Mouse (Mus musculus): Measurements from ENCODE around the gene Zwilch. TPM values are rescaled to one million over a fixed set of nuclear protein-coding genes. Genes with fewer than 3 reads are reported as not detected.
"Not testable (repeated sequence)": the region's sequence is repeated elsewhere in the genome, so short reads cannot be mapped to it uniquely, and the experiment has no call there.

The Zwilch gene
- total and polyA plus RNA-seq, 2 experiments from 2014 or later = 3.5 to 4.0 TPM

DNA sequence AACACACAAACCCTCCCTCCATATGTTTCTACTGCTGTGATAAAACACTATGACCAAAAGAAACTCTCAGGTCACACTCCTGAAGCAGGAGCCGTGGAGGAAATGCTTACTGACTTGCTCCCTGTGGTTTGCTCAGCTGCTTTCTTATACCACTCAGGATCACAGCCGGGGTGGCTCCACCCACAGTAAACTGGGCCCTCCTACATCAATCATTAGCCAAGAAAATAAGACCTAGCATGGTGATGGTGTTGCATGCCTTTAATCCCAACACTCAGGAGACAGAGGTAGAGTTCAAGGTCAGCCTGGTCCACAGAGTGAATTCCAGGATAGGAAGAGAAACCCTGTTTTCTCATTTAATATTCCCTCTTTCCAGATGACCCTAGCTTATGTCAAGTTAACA, 27.0 kb upstream of the Zwilch start:
- Histone ChIP-seq H3K4me1 (ENCODE audit: insufficient read depth, low read length) (no peaks in the 10 kb centered on the region), H3K27me3 (ENCODE audit: insufficient read depth, low read length) (no peaks in the 10 kb centered on the region), H3K27ac (no peak overlapping the region), H3K36me3 (ENCODE audit: insufficient read depth, low read length) (peaks cover 4% of the 10 kb centered on the region; the same call in 1 of the 2 replicates), H3K9ac (replicated peaks; ENCODE audit: low read length) (no peak overlapping the region), H3K4me2 (ENCODE audit: low read depth, low read length) (no peak overlapping the region), H3K4me3 (ENCODE audit: low read length) (no peak overlapping the region), H3K9me3 (ENCODE audit: low read length) (no peaks in the 10 kb centered on the region)
- WGBS = 64% methylated on average over 2 of the region's 2 CpGs
- ATAC-seq (no peak), DNase-seq (ENCODE audit: low spot score) (no peak)
- no peak for TF ChIP-seq CTCF (IDR thresholded peaks at IDR 0.05; ENCODE audit: low read depth)

- not testable (repeated sequence) for H3K9me3 ChIP-seq (ENCODE audit: low read length)
Measured at GRCm38 (mm10) chr9:64198763-64199418, 26.0 kb upstream of the Zwilch start.

GRCm38 (mm10) chr9:64198068-64198762, 25.3 kb upstream of the Zwilch start:
- TF ChIP-seq CTCF (IDR thresholded peaks at IDR 0.05; ENCODE audit: low read depth) = no peak
- ATAC-seq (no peak), DNase-seq (ENCODE audit: low spot score) (no peak)
- H3K4me3 ChIP-seq (ENCODE audit: low read length) = no peak overlapping the region
- WGBS = 96% methylated on average over 5 of the region's 5 CpGs
- H3K9me3 ChIP-seq (ENCODE audit: low read length) = no peaks in the 10 kb centered on the region
- no peak overlapping the region for H3K4me2 ChIP-seq (ENCODE audit: low read depth, low read length)
- no peaks in the 10 kb centered on the region; the same call in 1 of the 2 replicates for H3K36me3 ChIP-seq (ENCODE audit: insufficient read depth, low read length)
- H3K4me1 ChIP-seq (ENCODE audit: insufficient read depth, low read length) = no peaks in the 10 kb centered on the region
- H3K27ac ChIP-seq = no peak overlapping the region
- H3K9ac ChIP-seq (replicated peaks; ENCODE audit: low read length) = no peak overlapping the region
- H3K27me3 ChIP-seq (ENCODE audit: insufficient read depth, low read length) = no peaks in the 10 kb centered on the region

More at GRCm38 (mm10) chr9:64198763-64199418, 26.0 kb upstream of the Zwilch start:
- not testable (repeated sequence) for H3K27ac ChIP-seq; H3K4me3 ChIP-seq (ENCODE audit: low read length); H3K4me1 ChIP-seq (ENCODE audit: insufficient read depth, low read length); H3K36me3 ChIP-seq (ENCODE audit: insufficient read depth, low read length); H3K4me2 ChIP-seq (ENCODE audit: low read depth, low read length); DNase-seq (ENCODE audit: low spot score); ATAC-seq; H3K27me3 ChIP-seq (ENCODE audit: insufficient read depth, low read length); H3K9ac ChIP-seq (replicated peaks; ENCODE audit: low read length)
- 90% methylated on average over 7 of the region's 7 CpGs for WGBS

GRCm38 (mm10) chr9:64197524-64197923, 24.6 kb upstream of the Zwilch start:
- no peak overlapping the region for H3K9ac ChIP-seq (replicated peaks; ENCODE audit: low read length)
- DNase-seq (ENCODE audit: low spot score) (no peak), ATAC-seq (no peak)
- 88% methylated on average over 8 of the region's 8 CpGs for WGBS
- no peaks in the 10 kb centered on the region for H3K9me3 ChIP-seq (ENCODE audit: low read length)
- no peak overlapping the region for H3K4me2 ChIP-seq (ENCODE audit: low read depth, low read length)
- H3K27me3 ChIP-seq (ENCODE audit: insufficient read depth, low read length) = no peaks in the 10 kb centered on the region
- no peak for TF ChIP-seq CTCF (IDR thresholded peaks at IDR 0.05; ENCODE audit: low read depth)
- H3K27ac ChIP-seq = no peak overlapping the region
- H3K4me3 ChIP-seq (ENCODE audit: low read length) = no peak overlapping the region
- H3K36me3 ChIP-seq (ENCODE audit: insufficient read depth, low read length) = peaks cover 7% of the 10 kb centered on the region; the same call in 1 of the 2 replicates
- no peaks in the 10 kb centered on the region for H3K4me1 ChIP-seq (ENCODE audit: insufficient read depth, low read length)

DNA sequence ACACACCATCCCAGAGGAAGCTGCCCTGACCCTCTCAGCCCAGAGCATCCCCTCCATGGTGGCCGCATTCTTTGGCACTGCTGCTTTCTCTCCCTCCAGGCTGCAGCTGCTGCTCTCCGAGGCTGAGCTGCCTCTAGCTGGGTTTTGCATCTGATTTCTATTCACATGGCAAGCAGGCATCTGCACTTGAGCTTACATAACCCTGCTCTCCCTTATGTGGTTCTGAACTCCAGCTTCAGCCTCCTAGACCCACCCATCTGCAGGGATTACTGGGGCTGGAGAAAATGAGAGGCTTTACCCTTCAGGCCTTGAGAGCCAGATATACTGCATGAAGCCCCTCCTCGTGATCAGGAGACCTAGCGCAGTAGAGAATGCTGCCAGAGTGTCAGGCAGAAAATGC, 22.6 kb upstream of the Zwilch start:
- ATAC-seq (no peak), DNase-seq (ENCODE audit: low spot score) (no peak)
- WGBS = 71% methylated on average over 4 of the region's 4 CpGs
- no peak overlapping the region for H3K4me2 ChIP-seq (ENCODE audit: low read depth, low read length)
- H3K9me3 ChIP-seq (ENCODE audit: low read length) = no peaks in the 10 kb centered on the region
- no peaks in the 10 kb centered on the region for H3K4me1 ChIP-seq (ENCODE audit: insufficient read depth, low read length)
- H3K9ac ChIP-seq (replicated peaks; ENCODE audit: low read length) = no peak overlapping the region
- no peaks in the 10 kb centered on the region for H3K27me3 ChIP-seq (ENCODE audit: insufficient read depth, low read length)
- no peak overlapping the region for H3K27ac ChIP-seq
- no peak overlapping the region for H3K4me3 ChIP-seq (ENCODE audit: low read length)
- peaks cover 20% of the 10 kb centered on the region; the same call in 1 of the 2 replicates for H3K36me3 ChIP-seq (ENCODE audit: insufficient read depth, low read length)
- no peak for TF ChIP-seq CTCF (IDR thresholded peaks at IDR 0.05; ENCODE audit: low read depth)

DNA sequence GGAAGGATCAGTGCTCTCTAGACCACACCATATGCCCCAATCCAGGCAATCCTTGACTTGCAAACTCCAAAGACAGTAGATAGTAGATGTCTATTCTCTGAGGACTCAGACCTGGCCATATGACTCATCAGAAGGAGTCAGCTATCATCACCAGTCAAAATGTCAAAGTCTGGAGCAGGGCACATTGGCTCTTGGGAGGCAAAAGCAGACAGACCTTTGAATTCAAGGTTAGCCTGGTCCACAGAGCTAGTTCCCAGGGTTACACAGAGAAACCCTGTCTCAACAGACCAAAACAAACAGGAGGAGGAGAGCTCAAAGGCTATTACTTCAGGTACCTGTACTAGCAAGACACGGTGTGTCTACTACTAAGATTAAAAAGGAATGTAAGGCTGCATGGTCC, 21.0 kb upstream of the Zwilch start:
- ATAC-seq = no peak
- Histone ChIP-seq H3K4me1 (ENCODE audit: insufficient read depth, low read length) (no peaks in the 10 kb centered on the region), H3K9ac (replicated peaks; ENCODE audit: low read length) (no peak overlapping the region), H3K27ac (no peak overlapping the region), H3K4me2 (ENCODE audit: low read depth, low read length) (no peak overlapping the region), H3K9me3 (ENCODE audit: low read length) (no peaks in the 10 kb centered on the region), H3K36me3 (ENCODE audit: insufficient read depth, low read length) (peaks cover 33% of the 10 kb centered on the region), H3K27me3 (ENCODE audit: insufficient read depth, low read length) (no peaks in the 10 kb centered on the region), H3K4me3 (ENCODE audit: low read length) (no peak overlapping the region)
- no peak for TF ChIP-seq CTCF (IDR thresholded peaks at IDR 0.05; ENCODE audit: low read depth)
- DNase-seq (ENCODE audit: low spot score) = no peak
- WGBS = 100% methylated on average over 1 of the region's 1 CpGs
